Mouse (Mus musculus): ENCODE data around the gene Itsn1. TPM values are rescaled to one million over a fixed set of nuclear protein-coding genes. Genes with fewer than 3 reads are reported as not detected.

Gene Itsn1
- polyA plus RNA-seq, 1 experiment from 2014 or later, result 9.7 TPM

- DNase-seq (ENCODE audit: low spot score), result no peak
- Histone ChIP-seq H3K27ac (ENCODE audit: low read length) (no peak overlapping the region), H3K9ac (replicated peaks; ENCODE audit: low read depth) (no peak overlapping the region), H3K9me3 (ENCODE audit: low read length) (no peaks in the 10 kb centered on the region), H3K4me2 (replicated peaks; ENCODE audit: low read depth, low read length) (no peak overlapping the region), H3K4me1 (ENCODE audit: insufficient read depth, low read depth, low read length) (peaks cover 3% of the 10 kb centered on the region; the same call in 1 of the 2 replicates), H3K4me3 (ENCODE audit: low read depth, low read length) (no peak overlapping the region), H3K36me3 (ENCODE audit: insufficient read depth, low read length) (no peaks in the 10 kb centered on the region), H3K27me3 (replicated peaks; ENCODE audit: insufficient read depth, low read length) (0 out of 2 replicates have a peak, but pooled peaks cover 3% of the 10 kb centered on the region)
- 51% methylated on average over 8 of the region's 8 CpGs for WGBS
- no peak for ATAC-seq
- TF ChIP-seq CTCF (IDR thresholded peaks at IDR 0.05) (no peak), EP300 (IDR thresholded peaks at IDR 0.05) (no peak)
These were observed 206.6 kb downstream of the Itsn1 start for GRCm38 (mm10) chr16:91935726-91936125.

- TF ChIP-seq EP300 (IDR thresholded peaks at IDR 0.05) (no peak), CTCF (IDR thresholded peaks at IDR 0.05) (peak; percentile 94)
- Histone ChIP-seq H3K9ac (replicated peaks; ENCODE audit: low read depth) (no peak overlapping the region), H3K9me3 (ENCODE audit: low read length) (no peaks in the 10 kb centered on the region), H3K27me3 (replicated peaks; ENCODE audit: insufficient read depth, low read length) (0 out of 2 replicates have a peak, but pooled peaks cover 3% of the 10 kb centered on the region), H3K4me1 (ENCODE audit: insufficient read depth, low read depth, low read length) (no peaks in the 10 kb centered on the region), H3K27ac (ENCODE audit: low read length) (no peak overlapping the region), H3K4me2 (replicated peaks; ENCODE audit: low read depth, low read length) (no peak overlapping the region), H3K4me3 (ENCODE audit: low read depth, low read length) (no peak overlapping the region), H3K36me3 (ENCODE audit: insufficient read depth, low read length) (no peaks in the 10 kb centered on the region)
- peak; percentile 94 for DNase-seq (ENCODE audit: low spot score)
- 48% methylated on average over 10 of the region's 10 CpGs for WGBS
- peak; percentile 39 for ATAC-seq
These were observed 207.4 kb downstream of the Itsn1 start for GRCm38 (mm10) chr16:91936340-91937030.

GRCm38 (mm10) chr16:91937281-91937680, 208.2 kb downstream of the Itsn1 start:
- Histone ChIP-seq H3K4me1 (ENCODE audit: insufficient read depth, low read depth, low read length) (no peaks in the 10 kb centered on the region), H3K9me3 (ENCODE audit: low read length) (no peaks in the 10 kb centered on the region), H3K9ac (replicated peaks; ENCODE audit: low read depth) (no peak overlapping the region), H3K4me3 (ENCODE audit: low read depth, low read length) (no peak overlapping the region), H3K4me2 (replicated peaks; ENCODE audit: low read depth, low read length) (no peak overlapping the region), H3K27me3 (replicated peaks; ENCODE audit: insufficient read depth, low read length) (0 out of 2 replicates have a peak, but pooled peaks cover 3% of the 10 kb centered on the region), H3K27ac (ENCODE audit: low read length) (no peak overlapping the region), H3K36me3 (ENCODE audit: insufficient read depth, low read length) (no peaks in the 10 kb centered on the region)
- DNase-seq (ENCODE audit: low spot score), result no peak
- no peak for ATAC-seq
- TF ChIP-seq CTCF (IDR thresholded peaks at IDR 0.05), result no peak
- no peak for TF ChIP-seq EP300 (IDR thresholded peaks at IDR 0.05)
- 86% methylated on average over 11 of the region's 11 CpGs for WGBS

- H3K4me1 ChIP-seq (ENCODE audit: insufficient read depth, low read depth, low read length), result no peaks in the 10 kb centered on the region
- H3K9me3 ChIP-seq (ENCODE audit: low read length), result no peaks in the 10 kb centered on the region
- no peak for TF ChIP-seq EP300 (IDR thresholded peaks at IDR 0.05)
- no peak for TF ChIP-seq CTCF (IDR thresholded peaks at IDR 0.05)
- H3K36me3 ChIP-seq (ENCODE audit: insufficient read depth, low read length), result no peaks in the 10 kb centered on the region
- H3K27me3 ChIP-seq (replicated peaks; ENCODE audit: insufficient read depth, low read length), result 0 out of 2 replicates have a peak, but pooled peaks cover 3% of the 10 kb centered on the region
- ATAC-seq (no peak), DNase-seq (ENCODE audit: low spot score) (no peak)
- H3K27ac ChIP-seq (ENCODE audit: low read length), result no peak overlapping the region
- no peak overlapping the region for H3K4me3 ChIP-seq (ENCODE audit: low read depth, low read length)
- 66% methylated on average over 5 of the region's 5 CpGs for WGBS
- no peak overlapping the region for H3K9ac ChIP-seq (replicated peaks; ENCODE audit: low read depth)
- H3K4me2 ChIP-seq (replicated peaks; ENCODE audit: low read depth, low read length), result no peak overlapping the region
These were observed 209.1 kb downstream of the Itsn1 start for GRCm38 (mm10) chr16:91938141-91938540.

GRCm38 (mm10) chr16:91940726-91941125, 211.6 kb downstream of the Itsn1 start:
- H3K27me3 ChIP-seq (replicated peaks; ENCODE audit: insufficient read depth, low read length), result 0 out of 2 replicates have a peak, but pooled peaks cover 3% of the 10 kb centered on the region
- DNase-seq (ENCODE audit: low spot score) (peak; percentile 75), ATAC-seq (peak; percentile 29)
- no peaks in the 10 kb centered on the region for H3K4me1 ChIP-seq (ENCODE audit: insufficient read depth, low read depth, low read length)
- no peak overlapping the region for H3K4me2 ChIP-seq (replicated peaks; ENCODE audit: low read depth, low read length)
- H3K9ac ChIP-seq (replicated peaks; ENCODE audit: low read depth), result no peak overlapping the region
- TF ChIP-seq EP300 (IDR thresholded peaks at IDR 0.05) (no peak), CTCF (IDR thresholded peaks at IDR 0.05) (peak; percentile 45)
- no peaks in the 10 kb centered on the region for H3K36me3 ChIP-seq (ENCODE audit: insufficient read depth, low read length)
- WGBS, result 45% methylated on average over 6 of the region's 6 CpGs
- H3K9me3 ChIP-seq (ENCODE audit: low read length), result no peaks in the 10 kb centered on the region
- no peak overlapping the region for H3K27ac ChIP-seq (ENCODE audit: low read length)
- H3K4me3 ChIP-seq (ENCODE audit: low read depth, low read length), result no peak overlapping the region

- Histone ChIP-seq H3K4me1 (ENCODE audit: insufficient read depth, low read depth, low read length) (no peaks in the 10 kb centered on the region), H3K27ac (ENCODE audit: low read length) (no peak overlapping the region), H3K4me2 (replicated peaks; ENCODE audit: low read depth, low read length) (no peak overlapping the region), H3K36me3 (ENCODE audit: insufficient read depth, low read length) (no peaks in the 10 kb centered on the region), H3K27me3 (replicated peaks; ENCODE audit: insufficient read depth, low read length) (0 out of 2 replicates have a peak, but pooled peaks cover 3% of the 10 kb centered on the region), H3K9ac (replicated peaks; ENCODE audit: low read depth) (no peak overlapping the region), H3K4me3 (ENCODE audit: low read depth, low read length) (no peak overlapping the region), H3K9me3 (ENCODE audit: low read length) (no peaks in the 10 kb centered on the region)
- WGBS, result 86% methylated on average over 14 of the region's 14 CpGs
- DNase-seq (ENCODE audit: low spot score) (no peak), ATAC-seq (no peak)
- TF ChIP-seq CTCF (IDR thresholded peaks at IDR 0.05) (no peak), EP300 (IDR thresholded peaks at IDR 0.05) (no peak)
These were observed 213.1 kb downstream of the Itsn1 start for GRCm38 (mm10) chr16:91942201-91942600.
